Mouse (Mus musculus) granulocyte monocyte progenitor cell, adult 5-6 weeks (primary cell): Measurements from ENCODE around the gene Rab34. TPM values are rescaled to one million over a fixed set of nuclear protein-coding genes. Genes with fewer than 3 reads are reported as not detected.
"Not testable (repeated sequence)": the region's sequence is repeated elsewhere in the genome, so short reads cannot be mapped to it uniquely, and the experiment has no call there.

Experiments used
- ATAC-seq: replicated peaks from 2 replicates; pipeline ENCODE4 v1.8.0; 2016; ENCODE audit warnings: mild to moderate bottlenecking, moderate TSS enrichment, inconsistent platforms; ENCODE audit not compliant: poor library complexity, severe bottlenecking
- total RNA-seq, 2 experiments: library from RNA; stranded (forward) in 1 of 2; stranded (reverse) in 1 of 2; fragments of 200-712, 200-1000 nt in 1 of 2; fragments of >200 nt in 1 of 2; fragmentation: Nextera tagmentation in 1 of 2; gene quantifications; 2 replicates each; pipeline ENCODE4 v1.2.3; 2014 to 2017

The Rab34 gene
- total RNA-seq, 2 experiments from 2014 or later = 3.6 to 7.2 TPM

DNA sequence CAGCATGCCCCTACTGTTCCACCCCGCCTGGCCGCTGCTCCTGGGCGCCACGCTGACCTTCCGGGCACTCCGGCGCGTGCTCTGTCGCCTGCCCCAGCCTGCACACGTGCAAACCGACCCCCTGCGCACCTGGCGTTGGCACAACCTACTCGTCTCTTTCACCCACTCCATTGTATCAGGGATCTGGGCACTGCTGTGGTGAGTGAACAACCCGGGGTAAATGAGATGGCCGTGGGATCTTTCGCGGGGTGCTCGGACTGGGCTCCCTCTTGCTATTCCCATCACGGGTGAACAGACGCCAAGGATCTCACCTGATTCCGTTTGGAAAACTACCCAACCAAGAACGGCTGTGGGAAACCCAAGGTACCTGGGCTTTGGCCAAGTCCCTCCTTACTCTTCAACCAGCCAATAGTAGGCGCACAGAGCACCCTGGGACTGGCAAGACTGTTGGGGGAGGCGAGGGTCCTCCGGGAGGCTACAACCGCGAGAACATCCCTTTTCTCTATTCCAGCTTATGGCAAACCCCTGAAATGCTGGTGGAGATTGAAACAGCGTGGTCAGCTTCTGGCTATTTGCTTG is 9.3 kb upstream of the Rab34 start:
- no peak for ATAC-seq

GRCm38 (mm10) chr11:78179438-78179999 is 8.7 kb upstream of the Rab34 start:
- no peak for ATAC-seq

DNA sequence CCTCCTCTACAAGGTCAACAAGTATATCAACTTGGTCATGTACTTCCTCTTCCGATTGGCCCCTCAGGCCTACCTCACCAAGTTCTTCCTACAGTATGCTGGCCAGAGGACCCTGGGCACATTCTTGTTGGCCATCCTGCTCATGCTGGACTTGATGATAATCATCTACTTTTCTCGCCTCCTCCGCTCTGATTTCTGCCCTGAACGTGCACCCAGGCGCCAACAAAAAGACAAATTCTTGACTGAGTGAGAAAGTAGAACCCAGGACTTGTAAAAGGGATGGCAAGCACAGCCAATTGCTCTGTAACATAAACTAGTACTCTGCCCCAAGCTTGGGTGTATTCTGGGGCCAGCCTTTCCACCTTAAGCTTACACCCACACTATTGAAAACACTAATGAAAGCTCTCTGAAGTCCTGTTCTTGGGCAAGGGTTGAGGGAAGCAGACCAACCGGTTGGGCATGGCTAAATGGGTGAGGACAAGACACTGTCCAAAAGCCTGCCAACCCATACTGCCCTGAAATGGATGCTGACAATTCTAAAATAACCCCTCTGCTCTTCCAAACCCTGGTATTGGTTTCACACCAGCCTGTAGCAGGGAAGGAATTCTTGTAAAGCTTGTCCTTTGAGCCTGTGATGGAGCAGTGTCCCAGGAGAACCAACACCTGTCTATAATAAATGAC is 8.0 kb upstream of the Rab34 start:
- no peak for ATAC-seq

DNA sequence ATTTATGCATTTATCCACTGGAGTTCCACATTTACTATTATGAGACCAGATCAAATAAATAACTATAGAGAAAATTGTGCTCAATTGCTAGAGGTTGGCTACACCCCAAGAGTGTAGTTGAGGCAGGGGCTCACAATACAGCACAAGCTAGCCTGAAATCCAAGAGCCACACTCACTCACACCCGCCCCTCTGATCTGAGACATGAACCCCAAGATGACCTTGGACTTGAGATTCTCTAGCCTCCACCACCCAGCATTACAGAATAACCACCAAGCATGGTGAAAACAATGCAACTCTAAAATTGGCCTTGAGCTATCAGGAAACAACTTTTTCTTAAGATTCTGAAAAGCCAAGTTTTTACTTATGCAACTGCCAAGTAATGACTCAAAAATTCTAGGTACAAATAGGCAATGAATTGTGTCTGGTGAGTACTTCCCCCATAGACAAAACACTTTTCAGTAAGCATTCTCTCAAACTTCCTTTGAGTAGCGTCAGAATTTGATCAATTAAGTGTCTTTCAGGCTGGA is 6.3 kb upstream of the Rab34 start:
- no peak for ATAC-seq

DNA sequence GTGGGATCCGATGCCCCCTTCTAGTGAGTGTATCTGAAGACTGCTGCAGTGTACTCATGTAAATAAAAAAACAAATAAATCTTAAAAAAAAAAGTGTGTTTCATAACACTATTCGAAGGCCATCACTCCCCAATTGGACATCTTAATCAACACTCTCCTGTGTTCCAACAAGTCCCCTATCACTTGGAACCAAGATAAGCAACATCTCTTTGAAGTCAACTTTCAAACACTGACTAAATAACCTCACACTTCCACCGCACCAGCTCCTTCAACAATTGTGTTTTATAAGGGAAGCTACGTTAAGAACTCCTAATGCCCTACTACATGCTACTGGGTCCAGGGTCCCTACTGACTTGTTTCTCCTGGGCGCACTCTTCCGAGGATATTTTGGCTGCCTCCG is 5.8 kb upstream of the Rab34 start:
- ATAC-seq = no peak

DNA sequence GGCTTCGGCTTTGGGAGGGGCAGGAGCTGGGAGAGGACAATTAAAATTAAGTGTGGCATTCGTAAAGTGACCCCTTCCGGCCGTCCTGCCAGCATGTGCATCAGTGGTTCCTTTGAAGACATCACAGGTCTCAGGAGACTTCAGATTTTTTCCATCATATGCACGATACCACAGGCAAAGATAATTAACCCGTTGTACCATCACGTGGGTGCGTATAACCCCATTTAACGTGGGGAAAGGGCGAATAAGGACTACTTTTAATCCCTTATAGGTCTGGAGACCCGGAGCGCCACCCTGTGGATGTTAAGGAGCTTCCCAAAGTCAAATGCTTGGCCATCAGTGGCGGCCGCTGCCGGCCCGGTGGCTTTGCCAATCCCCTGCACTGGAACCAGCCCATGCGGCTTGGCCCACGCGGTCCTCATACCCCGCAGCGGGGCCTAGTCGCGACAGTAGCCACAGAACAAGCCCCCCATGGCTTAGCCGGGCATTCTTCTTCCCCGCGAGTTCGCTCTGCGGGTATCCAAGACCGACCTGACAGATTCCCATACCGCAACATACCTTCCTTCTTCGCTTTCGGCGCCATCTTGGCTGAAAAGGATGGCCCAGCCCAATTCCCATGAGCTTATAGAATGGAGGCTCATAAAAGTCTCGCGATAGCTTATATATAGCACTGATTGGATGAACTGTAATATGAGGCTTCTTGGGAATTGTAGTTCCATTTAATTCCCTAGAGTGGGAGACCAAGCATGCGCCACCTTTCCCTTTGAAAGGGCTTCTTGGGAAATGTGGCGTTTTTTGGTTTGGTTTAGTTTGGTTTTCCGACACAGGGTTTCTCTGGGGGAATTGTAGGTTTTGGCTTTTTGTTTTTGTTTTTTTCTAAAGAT is 5.0 kb upstream of the Rab34 start, which contains the start of gene Rpl23a:
Gene Rpl23a, minus strand, starts transcription at position 624 of the 884 bp plus-strand sequence.
- ATAC-seq = peak; percentile 85

- ATAC-seq = no peak
These were observed 4.2 kb upstream of the Rab34 start for GRCm38 (mm10) chr11:78183884-78184514.

GRCm38 (mm10) chr11:78184702-78185101 is 3.5 kb upstream of the Rab34 start:
- not testable (repeated sequence) for ATAC-seq

- peak; percentile 53 for ATAC-seq
These were observed 1.2 kb downstream of the Rab34 start for GRCm38 (mm10) chr11:78189234-78190040.

- no peak for ATAC-seq
These were observed 1.8 kb downstream of the Rab34 start for GRCm38 (mm10) chr11:78190041-78190440.

DNA sequence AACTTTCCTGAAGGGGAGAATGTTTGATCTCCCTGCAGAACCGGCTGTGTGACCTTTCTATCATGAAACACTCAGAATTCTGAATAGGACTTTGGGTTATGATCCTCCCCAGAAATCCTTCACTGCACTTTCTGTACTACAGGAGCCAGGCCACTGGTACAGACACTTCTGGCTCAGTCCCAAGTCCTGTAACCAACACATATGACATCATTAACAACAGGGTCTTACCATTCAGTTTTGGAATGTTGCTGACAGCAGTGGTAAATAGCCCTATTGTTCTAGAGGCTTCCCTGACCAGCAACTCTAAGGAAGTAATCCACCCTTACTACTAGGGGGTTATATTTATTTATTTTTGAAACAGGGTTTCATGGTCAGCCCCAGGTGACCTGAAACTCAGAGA is 4.9 kb downstream of the Rab34 start, which contains the start of gene Proca1:
Gene Proca1, plus strand, starts transcription at position 280 of the 400 bp plus-strand sequence.
- no peak for ATAC-seq

GRCm38 (mm10) chr11:78194411-78195100 is 6.3 kb downstream of the Rab34 start:
- peak; percentile 89 for ATAC-seq

- no peak for ATAC-seq
These were observed 7.1 kb downstream of the Rab34 start for GRCm38 (mm10) chr11:78195101-78195863.

DNA sequence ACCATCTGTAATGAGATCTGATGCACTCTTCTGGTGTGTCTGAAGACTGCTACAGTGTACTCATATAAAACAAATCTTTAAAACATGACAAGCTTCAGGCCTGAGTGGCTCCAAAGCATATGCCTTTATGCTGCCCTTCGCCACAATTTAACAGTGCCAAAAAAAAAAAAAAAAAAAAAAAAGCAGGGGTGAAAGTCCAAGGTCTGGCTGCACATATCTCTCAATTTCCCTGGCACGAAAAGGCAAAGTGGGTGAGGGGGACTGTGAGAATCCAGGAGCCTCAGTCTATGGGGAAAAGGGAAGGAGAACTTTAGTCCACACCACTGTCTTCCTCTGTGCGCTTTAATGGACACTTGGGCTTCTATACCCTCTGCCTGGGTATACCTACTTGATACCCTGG is 14.1 kb downstream of the Rab34 start:
- ATAC-seq = no peak

GRCm38 (mm10) chr11:78204287-78204686 is 16.1 kb downstream of the Rab34 start:
- no peak for ATAC-seq

DNA sequence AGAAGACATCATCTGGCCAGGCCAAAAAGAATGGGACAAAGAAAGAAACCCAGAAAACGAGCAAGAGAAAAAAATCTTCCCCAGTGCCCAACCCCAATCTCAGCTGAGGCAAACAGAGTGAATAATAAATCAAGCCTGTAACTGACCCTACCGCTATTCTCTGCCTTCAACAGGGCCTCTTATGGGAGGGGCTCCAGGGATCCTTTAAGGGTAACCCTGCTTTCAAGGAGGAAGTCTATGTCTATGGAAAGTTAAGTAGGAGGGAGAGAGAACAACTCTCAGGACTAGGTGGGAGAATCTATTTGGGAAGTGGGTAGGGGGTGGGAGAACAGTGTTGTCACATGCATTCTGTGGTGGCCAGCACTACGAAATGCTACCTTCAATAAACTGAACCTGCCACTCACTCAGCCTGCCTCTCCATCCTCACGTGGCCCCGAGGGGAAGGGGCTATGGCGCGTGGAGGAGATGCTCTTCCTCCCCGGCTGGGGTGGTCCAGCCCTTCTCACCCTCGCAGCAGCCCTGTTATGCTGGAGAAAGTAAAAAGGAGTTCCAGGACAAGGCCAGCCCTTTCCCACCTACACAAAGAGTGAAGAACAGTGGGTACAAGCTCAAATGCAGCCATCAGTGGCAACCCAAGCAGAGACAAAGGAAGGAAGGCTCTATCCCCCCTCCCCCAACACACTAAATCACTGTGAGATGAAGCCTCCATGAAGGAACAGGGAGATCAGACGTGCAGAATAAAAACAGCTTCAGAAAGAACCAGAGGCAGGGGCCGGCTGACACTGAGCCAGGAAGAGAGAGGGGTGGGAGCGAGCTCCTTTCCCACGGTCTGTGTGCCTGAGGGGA is 17.4 kb downstream of the Rab34 start:
- ATAC-seq = no peak

DNA sequence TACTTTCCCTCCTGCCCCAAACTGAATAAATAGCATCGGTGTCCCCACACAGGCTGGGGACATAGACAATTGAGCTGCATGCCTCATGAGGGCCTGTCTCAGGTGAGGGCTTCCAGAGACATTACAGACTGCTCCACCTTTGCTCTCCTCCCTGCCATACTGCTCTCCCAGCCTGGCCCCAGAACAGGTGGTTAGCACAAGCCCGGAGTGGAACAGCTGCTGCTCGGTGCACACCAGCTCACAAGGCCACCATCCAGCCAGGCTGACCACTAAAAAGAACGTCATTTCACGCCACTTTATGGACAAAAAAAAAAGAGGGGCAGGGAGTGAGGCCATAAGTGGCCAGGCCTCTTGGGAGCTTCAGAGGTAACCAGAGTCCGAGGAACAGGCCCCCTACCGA is 19.0 kb downstream of the Rab34 start:
- ATAC-seq = no peak
